Mouse (Mus musculus) embryonic fibroblast, embryonic 13.5 days (primary cell): ENCODE measurements around the gene Mybpc2. TPM values are rescaled to one million over a fixed set of nuclear protein-coding genes. Genes with fewer than 3 reads are reported as not detected.

Experiments used
- H3K27ac ChIP-seq: 2 replicates; pipeline ENCODE4 v1.5.1; 2012; ENCODE audit warnings: low read length, control low read depth, inconsistent platforms; ENCODE audit not compliant: insufficient read depth
- H3K4me1 ChIP-seq: 2 replicates; pipeline ENCODE4 v1.6.1; 2011; ENCODE audit warnings: low read length; ENCODE audit not compliant: control insufficient read depth, insufficient read depth
- H3K4me3 ChIP-seq: 2 replicates; pipeline ENCODE4 v1.5.1; 2011; ENCODE audit warnings: mild to moderate bottlenecking, control low read depth, low read length; ENCODE audit not compliant: insufficient read depth
- CTCF ChIP-seq: IDR thresholded peaks from 2 replicates; pipeline ENCODE4 v1.5.1; 2011; ENCODE audit warnings: mild to moderate bottlenecking, control low read depth, low read length, moderate library complexity, borderline replicate concordance; ENCODE audit not compliant: insufficient read depth
- POLR2A ChIP-seq: IDR thresholded peaks from 2 replicates; pipeline ENCODE4 v1.6.1; 2011; ENCODE audit warnings: low read depth, mild to moderate bottlenecking, control low read depth, low read length, moderate library complexity
- polyA plus RNA-seq: library from polyadenylated mRNA; stranded (reverse); fragments of >200 nt; gene quantifications from 2 replicates; pipeline ENCODE4 v1.2.4, GENCODE M21; 2011; ENCODE audit warnings: low read depth; ENCODE audit not compliant: missing spikeins, insufficient read length

Gene Mybpc2
- polyA plus RNA-seq, 1 experiment, result not detected

DNA sequence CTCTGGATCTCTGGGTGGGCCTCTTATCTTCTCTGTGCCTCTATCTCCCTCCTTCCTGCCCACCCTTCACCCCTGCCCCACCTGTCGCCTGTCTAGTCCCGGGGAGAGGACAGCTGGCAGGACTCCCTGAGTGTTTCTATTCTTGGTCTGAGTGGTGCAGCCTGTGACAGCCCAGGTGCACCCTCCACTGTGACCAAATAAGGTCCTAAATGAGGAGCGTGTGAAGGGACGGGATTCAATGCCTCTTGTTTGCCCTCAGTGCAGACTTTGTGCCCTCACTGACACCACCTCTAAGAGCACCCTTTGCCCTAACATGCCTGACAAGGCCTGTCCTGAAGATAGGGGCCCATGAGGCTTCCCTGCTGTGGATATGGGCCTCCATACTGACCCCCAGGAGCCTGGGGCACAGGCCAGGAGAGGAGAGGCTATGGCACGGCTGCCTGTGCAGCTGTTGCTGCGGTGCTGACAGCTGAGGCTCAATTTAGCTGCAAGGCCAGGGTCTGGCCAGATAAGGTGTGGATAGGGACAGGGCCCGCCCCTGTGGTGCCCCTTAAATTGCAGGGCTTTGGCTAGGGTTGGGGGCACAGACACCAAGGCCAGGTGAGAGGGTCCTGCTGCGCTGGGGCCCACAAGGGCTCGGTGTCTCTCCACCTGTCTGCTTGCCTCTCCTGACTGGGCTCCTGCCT lies 51.4 kb downstream of the Mybpc2 start:
- H3K4me3 ChIP-seq, result no peak overlapping the region
- H3K4me1 ChIP-seq, result no peaks in the 10 kb centered on the region
- no peak; the same call in none of the 2 replicates for TF ChIP-seq POLR2A
- TF ChIP-seq CTCF, result no peak
- no peak overlapping the region for H3K27ac ChIP-seq

DNA sequence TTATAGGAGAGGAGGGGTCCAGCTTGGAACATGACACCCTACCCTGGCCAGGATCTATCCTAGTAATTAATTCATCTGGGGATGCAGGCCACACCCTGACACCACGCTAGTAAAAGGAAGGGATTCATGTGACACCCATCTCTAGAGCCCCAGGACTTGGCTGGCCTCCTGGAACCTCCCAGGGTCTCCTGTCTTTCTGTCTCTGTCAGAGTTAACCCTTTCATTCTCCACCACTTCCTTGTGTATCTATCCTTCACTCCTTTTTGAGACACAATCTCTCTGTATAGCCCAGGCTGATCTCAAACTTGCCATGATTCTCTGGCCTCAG lies 51.9 kb downstream of the Mybpc2 start:
- H3K4me1 ChIP-seq, result no peaks in the 10 kb centered on the region
- TF ChIP-seq POLR2A (no peak), CTCF (no peak)
- no peak overlapping the region for H3K27ac ChIP-seq
- H3K4me3 ChIP-seq, result no peak overlapping the region

DNA sequence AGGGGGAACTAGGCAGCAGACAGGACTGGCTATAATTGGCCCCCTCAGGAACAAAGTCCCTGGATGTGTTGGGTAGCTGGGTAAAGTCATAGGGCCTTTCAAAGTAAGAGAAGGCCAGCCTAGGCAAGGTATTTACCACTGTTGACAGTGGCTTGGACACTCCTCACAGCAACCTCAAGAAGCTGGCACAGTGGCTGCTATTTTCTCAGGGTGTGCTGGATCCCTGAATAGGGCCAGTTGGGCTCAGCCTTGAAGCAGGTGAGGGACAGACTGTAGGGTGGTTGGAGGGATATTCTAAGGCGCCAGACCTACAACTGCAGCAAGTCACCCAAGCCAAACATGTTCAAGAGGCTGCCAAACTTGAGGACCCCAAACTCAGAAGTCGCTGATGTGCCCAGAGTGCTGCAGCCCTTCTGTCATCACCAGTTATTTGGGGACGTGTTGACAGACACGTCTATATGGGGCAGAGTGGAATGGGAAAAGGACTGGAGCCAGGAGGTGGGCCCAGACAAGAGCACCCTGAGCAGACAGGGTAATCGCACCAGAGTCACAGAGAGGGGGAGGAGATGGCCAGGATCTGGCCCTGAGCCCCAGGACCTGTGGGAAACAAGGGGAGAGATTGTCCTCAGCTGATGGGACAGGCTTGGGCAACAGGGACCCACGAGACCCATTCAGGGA lies 52.4 kb downstream of the Mybpc2 start:
- no peaks in the 10 kb centered on the region for H3K4me1 ChIP-seq
- H3K4me3 ChIP-seq, result no peak overlapping the region
- H3K27ac ChIP-seq, result no peak overlapping the region
- no peak for TF ChIP-seq CTCF
- TF ChIP-seq POLR2A, result peak; percentile 38; the same call in 1 of the 2 replicates

DNA sequence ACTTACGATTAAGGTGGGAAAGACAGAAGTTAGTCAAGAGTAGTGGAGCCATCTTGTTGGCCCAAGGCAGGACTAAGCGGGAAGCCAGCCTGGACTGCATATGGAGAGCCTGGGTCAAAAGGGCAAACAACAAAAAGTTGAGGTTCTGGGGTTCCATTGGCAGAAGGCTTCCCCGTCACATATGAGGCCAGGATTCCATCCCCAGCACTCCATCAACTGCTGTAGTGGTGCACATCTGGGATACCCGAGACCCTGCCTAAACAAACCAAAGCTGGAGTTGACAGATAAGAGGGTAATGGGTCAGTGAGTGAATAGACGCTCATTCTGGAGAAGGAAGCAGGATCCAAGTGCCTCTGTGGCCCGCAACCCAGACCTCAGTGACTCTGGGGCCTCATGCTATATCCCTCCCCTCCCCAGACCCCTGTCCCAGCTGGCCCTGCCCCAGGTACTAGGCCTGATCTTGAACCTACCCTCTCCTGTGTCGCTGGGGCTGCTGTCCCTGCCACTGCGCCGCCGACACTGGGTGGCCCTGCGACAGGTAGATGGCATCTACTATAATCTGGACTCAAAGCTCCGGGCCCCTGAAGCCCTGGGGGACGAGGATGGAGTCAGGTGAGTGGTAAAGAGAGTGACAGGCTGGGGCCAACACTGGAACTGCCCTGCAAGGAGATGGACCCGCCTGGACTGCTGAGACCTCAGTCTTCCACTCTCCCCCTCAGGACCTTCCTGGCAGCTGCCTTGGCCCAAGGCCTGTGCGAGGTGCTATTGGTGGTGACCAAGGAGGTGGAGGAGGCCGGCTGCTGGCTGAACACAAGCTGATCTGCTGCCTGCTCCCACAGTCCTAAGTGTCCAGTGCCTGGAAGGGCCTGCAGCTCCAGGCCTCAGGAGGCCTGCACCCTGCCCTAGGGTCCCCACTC lies 53.5 kb downstream of the Mybpc2 start:
- no peak overlapping the region for H3K4me3 ChIP-seq
- H3K4me1 ChIP-seq, result no peaks in the 10 kb centered on the region
- TF ChIP-seq CTCF (no peak), POLR2A (no peak; the same call in 1 of the 2 replicates)
- H3K27ac ChIP-seq, result no peak overlapping the region

DNA sequence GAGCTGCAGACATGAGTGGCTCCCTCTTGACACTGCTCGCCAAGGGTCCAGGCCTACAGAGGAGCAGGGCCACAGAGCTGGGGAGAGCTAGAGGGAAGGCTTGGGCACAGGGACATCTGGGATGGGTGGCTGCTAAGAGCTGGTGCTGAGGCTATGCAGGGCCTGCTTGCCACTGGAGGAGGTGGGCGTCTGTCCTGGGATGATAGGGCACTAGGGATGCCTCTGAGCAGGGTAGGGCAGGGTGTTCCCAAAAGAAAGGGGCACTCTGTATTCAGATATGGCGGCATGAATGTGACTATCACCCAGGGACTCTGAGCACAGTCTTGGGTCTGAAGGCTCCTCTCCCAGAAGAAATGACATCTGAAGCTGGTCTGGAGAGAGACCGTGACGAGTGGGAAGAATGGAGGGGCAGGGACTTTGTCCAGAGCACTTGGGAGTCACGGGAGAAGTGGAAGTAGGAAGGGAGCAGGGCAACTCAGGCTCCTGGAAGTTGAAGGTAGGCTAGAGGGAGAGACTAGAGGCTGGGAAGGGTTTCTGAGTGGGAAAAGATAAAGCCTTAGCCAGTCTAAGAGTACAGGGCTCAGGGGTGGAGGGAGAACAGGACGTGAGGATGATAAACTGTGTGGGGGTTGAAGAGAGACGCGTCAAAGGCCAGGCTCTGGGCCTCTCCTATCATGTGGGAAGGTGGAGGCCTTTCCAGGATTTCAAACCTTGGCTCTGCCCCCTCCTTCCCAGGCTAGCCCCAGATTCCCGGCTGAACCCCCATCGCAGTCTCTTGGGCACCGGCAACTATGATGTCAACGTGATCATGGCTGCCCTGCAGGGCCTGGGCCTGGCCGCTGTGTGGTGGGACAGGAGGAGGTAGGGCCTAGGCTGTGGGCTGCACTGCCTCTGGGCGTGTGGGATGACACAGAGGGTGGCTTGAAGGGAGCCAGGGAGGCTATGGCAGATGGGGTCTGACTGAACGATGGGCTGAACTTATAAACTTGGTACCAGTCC lies 54.5 kb downstream of the Mybpc2 start:
- Histone ChIP-seq H3K4me3 (no peak overlapping the region), H3K4me1 (no peaks in the 10 kb centered on the region), H3K27ac (no peak overlapping the region)
- TF ChIP-seq POLR2A, result no peak
- TF ChIP-seq CTCF, result no peak

DNA sequence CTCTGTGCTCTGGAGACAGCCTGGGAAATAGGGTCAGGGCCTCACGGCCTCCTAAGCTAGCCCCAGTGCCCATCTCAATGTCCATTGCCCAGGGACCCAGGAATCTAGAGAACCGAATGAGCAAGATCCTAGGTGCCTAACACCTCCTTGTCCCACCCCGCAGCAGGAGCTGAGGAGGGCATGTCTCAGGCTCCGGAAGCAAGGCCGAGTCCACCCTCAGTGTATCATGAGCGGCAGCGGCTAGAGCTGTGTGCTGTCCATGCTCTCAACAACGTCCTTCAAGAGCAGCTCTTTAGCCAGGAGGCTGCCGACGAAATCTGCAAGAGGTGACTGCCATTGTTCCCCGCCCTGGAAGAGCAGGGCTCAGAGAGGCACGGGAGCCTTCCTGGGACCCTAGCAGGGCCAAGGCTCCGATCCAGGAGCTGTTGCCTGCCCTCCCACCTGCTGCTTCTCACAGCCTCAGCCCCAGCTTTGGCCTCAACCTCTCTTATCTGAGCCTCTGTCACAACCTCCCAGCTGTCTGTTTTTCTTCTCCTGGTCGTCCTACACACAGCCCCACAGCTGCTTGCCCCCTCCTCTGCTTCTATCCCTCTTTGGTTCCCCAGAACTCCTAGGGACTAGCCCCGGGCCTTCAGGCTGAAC lies 55.7 kb downstream of the Mybpc2 start:
- Histone ChIP-seq H3K27ac (no peak overlapping the region), H3K4me1 (no peaks in the 10 kb centered on the region), H3K4me3 (peak overlapping the region; percentile 76)
- TF ChIP-seq CTCF (no peak), POLR2A (no peak)

DNA sequence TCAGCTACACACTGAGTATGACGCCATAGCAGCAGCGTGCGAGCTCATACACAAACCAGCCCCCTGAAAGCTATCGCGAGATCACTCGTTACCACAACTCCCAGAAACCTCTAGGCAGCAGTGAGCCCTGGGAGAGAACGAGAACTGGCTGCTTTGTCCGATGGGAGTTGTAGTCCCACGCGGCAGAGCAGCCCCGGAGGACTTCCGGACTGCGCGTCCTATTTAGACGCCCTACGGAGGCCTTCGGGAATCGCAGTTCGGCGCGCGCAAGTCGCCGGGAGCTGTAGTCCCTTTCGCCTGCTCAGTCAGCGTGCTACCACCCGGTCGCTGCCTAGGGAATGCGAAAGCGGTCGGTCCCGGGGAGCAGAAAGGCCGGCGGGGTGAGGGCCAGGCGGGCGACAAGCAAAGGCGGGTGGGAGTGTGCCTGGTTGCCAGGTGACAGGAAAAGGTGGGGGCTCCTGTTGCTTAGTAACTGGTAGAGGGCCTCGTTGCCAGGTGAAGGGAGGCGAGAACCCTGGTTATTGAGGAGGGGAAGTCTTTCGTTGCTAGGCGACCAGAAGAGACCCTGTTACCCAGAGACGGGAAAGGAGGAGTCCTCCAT lies 56.5 kb downstream of the Mybpc2 start, which contains the start of gene Josd2:
TSS of gene Josd2 (plus strand) at position 170 of the 601 bp plus-strand sequence.
- TF ChIP-seq CTCF, result no peak
- TF ChIP-seq POLR2A, result peak; percentile 79
- Histone ChIP-seq H3K4me1 (no peaks in the 10 kb centered on the region), H3K27ac (no peak within 1 kb of the TSS), H3K4me3 (peak within 1 kb of the TSS; percentile 76)

DNA sequence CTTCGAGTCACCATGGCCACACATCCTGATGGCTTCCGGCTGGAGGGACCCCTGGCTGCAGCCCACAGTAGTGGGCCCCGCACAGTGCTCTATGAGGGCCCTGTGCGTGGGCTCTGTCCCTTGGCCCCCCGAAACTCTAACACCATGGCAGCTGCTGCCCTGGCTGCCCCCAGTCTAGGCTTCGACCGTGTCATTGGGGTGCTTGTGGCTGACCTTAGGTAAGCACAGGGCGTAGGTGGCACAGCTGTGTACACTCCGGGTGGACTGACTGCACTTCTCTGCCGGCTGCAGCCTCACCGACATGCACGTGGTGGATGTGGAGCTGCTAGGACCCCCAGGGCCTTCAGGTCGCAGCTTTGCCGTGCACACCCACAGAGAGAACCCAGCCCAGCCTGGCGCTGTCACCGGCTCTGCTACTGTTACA lies 57.6 kb downstream of the Mybpc2 start:
- Histone ChIP-seq H3K4me3 (no peak overlapping the region), H3K4me1 (no peaks in the 10 kb centered on the region), H3K27ac (no peak overlapping the region)
- TF ChIP-seq CTCF (no peak), POLR2A (no peak)
